Mouse (Mus musculus): Measurements from ENCODE around the gene Itpr2. TPM values are rescaled to one million over a fixed set of nuclear protein-coding genes. Genes with fewer than 3 reads are reported as not detected.

The Itpr2 gene
- polyA plus RNA-seq, 1 experiment from 2014 or later = 8.2 TPM

- H3K36me3 ChIP-seq (ENCODE audit: inconsistent target) = no peaks in the 10 kb centered on the region
- WGBS (ENCODE audit: missing documents) = 97% methylated on average over 8 of the region's 8 CpGs
Observed at GRCm38 (mm10) chr6:146346545-146347195, 155.4 kb downstream of the Itpr2 start.

GRCm38 (mm10) chr6:146344732-146345131, 157.3 kb downstream of the Itpr2 start:
- no peak overlapping the region for H3K27ac ChIP-seq
- 92% methylated on average over 3 of the region's 3 CpGs for WGBS (ENCODE audit: missing documents)
- H3K4me3 ChIP-seq (ENCODE audit: inconsistent target) = no peak overlapping the region
- no peaks in the 10 kb centered on the region for H3K36me3 ChIP-seq (ENCODE audit: inconsistent target)
- H3K79me2 ChIP-seq (ENCODE audit: inconsistent target) = no peaks in the 10 kb centered on the region

More at GRCm38 (mm10) chr6:146346545-146347195, 155.4 kb downstream of the Itpr2 start:
- Histone ChIP-seq H3K4me3 (ENCODE audit: inconsistent target) (no peak overlapping the region), H3K27ac (no peak overlapping the region), H3K79me2 (ENCODE audit: inconsistent target) (no peaks in the 10 kb centered on the region)

- H3K27ac ChIP-seq = no peak overlapping the region
- no peak overlapping the region for H3K4me3 ChIP-seq (ENCODE audit: inconsistent target)
- no peaks in the 10 kb centered on the region for H3K36me3 ChIP-seq (ENCODE audit: inconsistent target)
- WGBS (ENCODE audit: missing documents) = 94% methylated on average over 10 of the region's 10 CpGs
- no peaks in the 10 kb centered on the region for H3K79me2 ChIP-seq (ENCODE audit: inconsistent target)
Observed at GRCm38 (mm10) chr6:146343671-146344384, 158.2 kb downstream of the Itpr2 start.

- no peaks in the 10 kb centered on the region for H3K36me3 ChIP-seq (ENCODE audit: inconsistent target)
- no peak overlapping the region for H3K4me3 ChIP-seq (ENCODE audit: inconsistent target)
- WGBS (ENCODE audit: missing documents) = 96% methylated on average over 6 of the region's 6 CpGs
- H3K27ac ChIP-seq = no peak overlapping the region
- no peaks in the 10 kb centered on the region for H3K79me2 ChIP-seq (ENCODE audit: inconsistent target)
Observed at GRCm38 (mm10) chr6:146342995-146343394, 159.0 kb downstream of the Itpr2 start.

GRCm38 (mm10) chr6:146341934-146342333, 160.1 kb downstream of the Itpr2 start:
- Histone ChIP-seq H3K4me3 (ENCODE audit: inconsistent target) (no peak overlapping the region), H3K79me2 (ENCODE audit: inconsistent target) (no peaks in the 10 kb centered on the region), H3K27ac (no peak overlapping the region), H3K36me3 (ENCODE audit: inconsistent target) (no peaks in the 10 kb centered on the region)
- 91% methylated on average over 3 of the region's 3 CpGs for WGBS (ENCODE audit: missing documents)

GRCm38 (mm10) chr6:146341413-146341812, 160.6 kb downstream of the Itpr2 start:
- Histone ChIP-seq H3K27ac (no peak overlapping the region), H3K36me3 (ENCODE audit: inconsistent target) (no peaks in the 10 kb centered on the region), H3K79me2 (ENCODE audit: inconsistent target) (no peaks in the 10 kb centered on the region), H3K4me3 (ENCODE audit: inconsistent target) (no peak overlapping the region)
- 33% methylated on average over 3 of the region's 3 CpGs for WGBS (ENCODE audit: missing documents)

- Histone ChIP-seq H3K36me3 (ENCODE audit: inconsistent target) (no peaks in the 10 kb centered on the region), H3K27ac (no peak overlapping the region), H3K79me2 (ENCODE audit: inconsistent target) (no peaks in the 10 kb centered on the region), H3K4me3 (ENCODE audit: inconsistent target) (no peak overlapping the region)
- 95% methylated on average over 5 of the region's 5 CpGs for WGBS (ENCODE audit: missing documents)
Observed at GRCm38 (mm10) chr6:146340951-146341350, 161.1 kb downstream of the Itpr2 start.

GRCm38 (mm10) chr6:146339779-146340178, 162.2 kb downstream of the Itpr2 start:
- WGBS (ENCODE audit: missing documents) = 80% methylated on average over 10 of the region's 10 CpGs
- no peak overlapping the region for H3K4me3 ChIP-seq (ENCODE audit: inconsistent target)

GRCm38 (mm10) chr6:146337237-146337636, 164.8 kb downstream of the Itpr2 start:
- Histone ChIP-seq H3K79me2 (ENCODE audit: inconsistent target) (no peaks in the 10 kb centered on the region), H3K36me3 (ENCODE audit: inconsistent target) (no peaks in the 10 kb centered on the region), H3K4me3 (ENCODE audit: inconsistent target) (no peak overlapping the region), H3K27ac (no peak overlapping the region)
- 95% methylated on average over 7 of the region's 7 CpGs for WGBS (ENCODE audit: missing documents)

More at GRCm38 (mm10) chr6:146339779-146340178, 162.2 kb downstream of the Itpr2 start:
- Histone ChIP-seq H3K27ac (no peak overlapping the region), H3K36me3 (ENCODE audit: inconsistent target) (no peaks in the 10 kb centered on the region), H3K79me2 (ENCODE audit: inconsistent target) (no peaks in the 10 kb centered on the region)

GRCm38 (mm10) chr6:146335191-146335590, 166.8 kb downstream of the Itpr2 start:
- H3K79me2 ChIP-seq (ENCODE audit: inconsistent target) = no peaks in the 10 kb centered on the region
- H3K36me3 ChIP-seq (ENCODE audit: inconsistent target) = no peaks in the 10 kb centered on the region
- H3K4me3 ChIP-seq (ENCODE audit: inconsistent target) = no peak overlapping the region
- 92% methylated on average over 9 of the region's 9 CpGs for WGBS (ENCODE audit: missing documents)
- no peak overlapping the region for H3K27ac ChIP-seq

- Histone ChIP-seq H3K27ac (no peak overlapping the region), H3K4me3 (ENCODE audit: inconsistent target) (no peak overlapping the region), H3K36me3 (ENCODE audit: inconsistent target) (no peaks in the 10 kb centered on the region), H3K79me2 (ENCODE audit: inconsistent target) (no peaks in the 10 kb centered on the region)
- WGBS (ENCODE audit: missing documents) = 100% methylated on average over 3 of the region's 3 CpGs
Observed at GRCm38 (mm10) chr6:146333506-146333905, 168.5 kb downstream of the Itpr2 start.

GRCm38 (mm10) chr6:146331017-146331669, 170.9 kb downstream of the Itpr2 start:
- Histone ChIP-seq H3K4me3 (ENCODE audit: inconsistent target) (no peak overlapping the region), H3K36me3 (ENCODE audit: inconsistent target) (no peaks in the 10 kb centered on the region), H3K27ac (no peak overlapping the region), H3K79me2 (ENCODE audit: inconsistent target) (no peaks in the 10 kb centered on the region)
- WGBS (ENCODE audit: missing documents) = 88% methylated on average over 6 of the region's 6 CpGs

- Histone ChIP-seq H3K79me2 (ENCODE audit: inconsistent target) (no peaks in the 10 kb centered on the region), H3K27ac (no peak overlapping the region), H3K36me3 (ENCODE audit: inconsistent target) (no peaks in the 10 kb centered on the region; the same call in 1 of the 2 replicates), H3K4me3 (ENCODE audit: inconsistent target) (no peak overlapping the region)
- WGBS (ENCODE audit: missing documents) = 64% methylated on average over 3 of the region's 3 CpGs
Observed at GRCm38 (mm10) chr6:146329079-146329478, 172.9 kb downstream of the Itpr2 start.

GRCm38 (mm10) chr6:146326631-146327030, 175.4 kb downstream of the Itpr2 start:
- Histone ChIP-seq H3K79me2 (ENCODE audit: inconsistent target) (no peaks in the 10 kb centered on the region), H3K27ac (no peak overlapping the region), H3K36me3 (ENCODE audit: inconsistent target) (no peaks in the 10 kb centered on the region; the same call in 1 of the 2 replicates), H3K4me3 (ENCODE audit: inconsistent target) (no peak overlapping the region)
- WGBS (ENCODE audit: missing documents) = 97% methylated on average over 8 of the region's 8 CpGs

All from macrophage (primary cell).